Mouse (Mus musculus): ENCODE data around the gene Gabbr2.

The Gabbr2 gene

GRCm38 (mm10) chr4:46710523-46710922 is 281.1 kb downstream of the Gabbr2 start:
- no peak for DNase-seq (ENCODE audit: low read depth)

GRCm38 (mm10) chr4:46710018-46710417 is 281.7 kb downstream of the Gabbr2 start:
- DNase-seq (ENCODE audit: low read depth), result no peak

GRCm38 (mm10) chr4:46709492-46709891 is 282.2 kb downstream of the Gabbr2 start:
- no peak for DNase-seq (ENCODE audit: low read depth)

- DNase-seq (ENCODE audit: low read depth), result no peak
Measured at GRCm38 (mm10) chr4:46705739-46706138, 285.9 kb downstream of the Gabbr2 start.

GRCm38 (mm10) chr4:46703146-46703545 is 288.5 kb downstream of the Gabbr2 start:
- DNase-seq (ENCODE audit: low read depth), result no peak

GRCm38 (mm10) chr4:46700223-46700651 is 291.4 kb downstream of the Gabbr2 start:
- no peak for DNase-seq (ENCODE audit: low read depth)

GRCm38 (mm10) chr4:46696467-46696866 is 295.2 kb downstream of the Gabbr2 start:
- DNase-seq (ENCODE audit: low read depth), result no peak

GRCm38 (mm10) chr4:46690565-46690964 is 301.1 kb downstream of the Gabbr2 start:
- no peak for DNase-seq (ENCODE audit: low read depth)

GRCm38 (mm10) chr4:46690023-46690420 is 301.7 kb downstream of the Gabbr2 start:
- no peak for DNase-seq (ENCODE audit: low read depth)

- DNase-seq (ENCODE audit: low read depth), result no peak
Measured at GRCm38 (mm10) chr4:46689397-46690022, 302.2 kb downstream of the Gabbr2 start.

- DNase-seq (ENCODE audit: low read depth), result no peak
Measured at GRCm38 (mm10) chr4:46688213-46688832, 303.4 kb downstream of the Gabbr2 start.

- no peak for DNase-seq (ENCODE audit: low read depth)
Measured at GRCm38 (mm10) chr4:46684160-46684559, 307.5 kb downstream of the Gabbr2 start.

GRCm38 (mm10) chr4:46676646-46677045 is 315.0 kb downstream of the Gabbr2 start:
- no peak for DNase-seq (ENCODE audit: low read depth)

- no peak for DNase-seq (ENCODE audit: low read depth)
Measured at GRCm38 (mm10) chr4:46675992-46676391, 315.7 kb downstream of the Gabbr2 start.

GRCm38 (mm10) chr4:46675272-46675785 is 316.3 kb downstream of the Gabbr2 start:
- DNase-seq (ENCODE audit: low read depth), result no peak

GRCm38 (mm10) chr4:46668620-46669019 is 323.1 kb downstream of the Gabbr2 start:
- no peak for DNase-seq (ENCODE audit: low read depth)

- no peak for DNase-seq (ENCODE audit: low read depth)
Measured at GRCm38 (mm10) chr4:46666420-46666819, 325.3 kb downstream of the Gabbr2 start.

- DNase-seq (ENCODE audit: low read depth), result no peak
Measured at GRCm38 (mm10) chr4:46665371-46665774, 326.3 kb downstream of the Gabbr2 start.

- no peak for DNase-seq (ENCODE audit: low read depth)
Measured at GRCm38 (mm10) chr4:46664123-46665009, 327.3 kb downstream of the Gabbr2 start.

GRCm38 (mm10) chr4:46661433-46661832 is 330.2 kb downstream of the Gabbr2 start:
- no peak for DNase-seq (ENCODE audit: low read depth)

GRCm38 (mm10) chr4:46658946-46659345 is 332.7 kb downstream of the Gabbr2 start:
- no peak for DNase-seq (ENCODE audit: low read depth)

- DNase-seq (ENCODE audit: low read depth), result no peak
Measured at GRCm38 (mm10) chr4:46657116-46657515, 334.6 kb downstream of the Gabbr2 start.

GRCm38 (mm10) chr4:46655956-46656355 is 335.7 kb downstream of the Gabbr2 start:
- DNase-seq (ENCODE audit: low read depth), result no peak
